Mouse (Mus musculus): ENCODE data around the gene Gabpb2.

DNA sequence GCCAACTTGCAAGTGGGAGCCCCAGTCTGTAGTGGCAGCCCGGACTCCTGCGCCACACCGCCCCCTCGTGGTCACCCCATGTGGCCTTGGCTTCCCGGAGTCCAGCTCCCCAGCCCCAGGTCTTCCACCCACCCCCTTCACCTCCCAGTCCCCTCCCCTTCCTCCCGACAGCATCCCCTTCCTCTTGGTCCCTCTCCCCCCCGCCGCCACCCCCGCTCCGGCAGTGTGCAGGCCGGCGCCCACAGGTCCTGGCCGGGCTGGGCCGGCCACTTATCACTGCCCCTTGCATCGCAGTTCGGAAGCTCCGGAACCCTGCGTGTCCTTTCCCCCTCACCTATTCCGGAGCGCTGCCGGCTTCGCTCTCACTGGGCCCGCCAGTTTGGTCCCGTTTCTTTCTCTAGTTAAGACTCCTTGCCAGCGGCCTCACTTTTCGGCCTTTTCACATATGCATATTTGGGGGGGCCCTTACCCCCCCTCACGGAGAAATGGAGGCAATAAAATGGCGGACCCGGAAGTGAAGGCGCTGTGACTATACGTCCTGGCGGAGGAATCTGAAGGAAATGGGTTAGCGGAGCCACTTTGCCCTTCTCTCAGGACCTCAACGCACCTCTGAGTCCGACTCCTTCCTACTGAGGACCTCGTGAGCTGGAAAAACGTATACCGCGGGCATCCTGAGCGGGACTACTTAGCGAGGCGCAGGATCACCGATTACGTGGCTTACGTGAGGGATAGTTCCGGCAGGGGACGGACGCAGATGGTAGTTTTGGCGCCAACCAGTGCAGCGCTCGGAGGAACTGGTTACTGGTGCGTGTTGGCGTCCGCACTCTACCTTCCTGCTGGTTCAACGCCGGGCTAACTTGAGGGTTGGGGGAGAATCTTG, at the start of gene Gabpb2:
- TF ChIP-seq POLR2A (IDR thresholded peaks at IDR 0.05; ENCODE audit: borderline replicate concordance, extremely low read depth, insufficient read depth, insufficient read length, poor library complexity, severe bottlenecking) (peak; percentile 36; the same call in 1 of the 2 replicates), CTCF (IDR thresholded peaks at IDR 0.05; ENCODE audit: borderline replicate concordance, extremely low read depth, insufficient read depth, insufficient read length) (peak; percentile 81)

Measured in brain, embryonic 14.5 days (tissue).